Mouse (Mus musculus) heart, adult 9 months (tissue): ENCODE results near the gene Jak3.
"Not testable (repeated sequence)": the region's sequence is repeated elsewhere in the genome, so short reads cannot be mapped to it uniquely, and the experiment has no call there.

ENCODE experiments used
- DNase-seq, 2 experiments: peaks; one replicate each; pipeline ENCODE4 v3.0.0; 2022; ENCODE audit warnings: low spot score in 2 of 2

Jak3 gene

GRCm38 (mm10) chr8:71719928-71720457 is 43.9 kb downstream of the Jak3 start:
- DNase-seq = no peak

GRCm38 (mm10) chr8:71723047-71723551 is 47.0 kb downstream of the Jak3 start:
- DNase-seq = no peak

GRCm38 (mm10) chr8:71724389-71724788 is 48.3 kb downstream of the Jak3 start:
- no peak for DNase-seq

- peak; percentile 44 to 47 for DNase-seq
Measured at GRCm38 (mm10) chr8:71725122-71725924, 49.2 kb downstream of the Jak3 start, which contains the start of gene Fcho1. Fcho1 (minus strand) TSS chr8:71725716.

DNA sequence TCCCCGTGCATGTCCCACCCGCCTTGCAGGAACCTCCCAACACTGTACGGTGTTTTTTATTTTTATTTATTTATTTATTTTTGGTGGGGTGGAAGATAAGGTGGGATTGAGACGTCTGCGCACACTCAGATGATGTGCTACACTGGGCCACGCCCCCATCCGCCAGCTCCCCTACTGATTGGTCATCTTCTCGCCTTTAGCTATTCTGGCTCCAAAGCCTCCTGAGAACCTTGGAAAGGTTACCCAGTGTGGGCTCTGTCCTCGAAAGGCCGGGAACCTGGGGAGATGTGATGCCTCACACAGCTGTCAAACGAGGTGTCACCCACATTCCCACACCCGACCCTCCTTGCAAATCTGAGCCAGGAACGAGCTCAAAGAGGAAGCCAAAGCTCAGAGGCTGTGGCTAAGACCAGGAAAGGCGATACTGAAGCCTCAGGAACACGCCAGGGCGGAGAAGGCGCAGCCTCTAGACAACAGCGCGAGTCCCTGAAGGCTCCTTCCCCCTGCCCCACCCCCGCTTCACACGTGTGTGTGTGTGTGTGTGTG is 52.2 kb downstream of the Jak3 start:
- DNase-seq = no peak

GRCm38 (mm10) chr8:71728826-71729620 is 52.9 kb downstream of the Jak3 start:
- no peak for DNase-seq

DNA sequence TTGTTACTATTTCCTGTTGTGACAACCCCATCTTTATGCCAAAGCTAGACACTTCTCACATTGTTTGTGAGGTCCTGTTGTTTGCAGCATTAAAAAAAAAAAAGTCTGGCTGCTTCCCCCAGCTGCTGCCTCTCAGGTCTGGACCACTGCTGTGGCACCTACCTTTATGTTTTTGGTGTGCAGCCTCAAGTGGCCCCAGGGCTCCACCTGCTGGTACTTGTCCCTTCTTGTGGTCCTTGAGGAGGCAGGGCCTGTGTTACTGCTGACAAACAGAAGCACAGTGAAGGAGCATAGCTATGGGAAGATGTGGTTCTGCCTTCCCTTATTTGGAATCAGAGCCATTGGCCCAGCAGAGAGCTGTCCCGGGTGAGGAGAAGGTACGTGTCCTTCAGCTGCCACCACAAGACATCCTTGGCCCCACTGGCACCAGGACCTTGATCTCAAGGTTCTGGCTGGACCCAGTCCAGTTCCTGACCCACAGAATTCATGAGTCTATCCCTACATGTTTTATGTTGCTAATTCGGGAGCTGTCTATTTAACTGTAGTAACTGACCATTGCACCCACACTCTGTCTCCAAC is 55.6 kb downstream of the Jak3 start:
- DNase-seq = peak in 1 of 2 experiments; percentile 20

DNA sequence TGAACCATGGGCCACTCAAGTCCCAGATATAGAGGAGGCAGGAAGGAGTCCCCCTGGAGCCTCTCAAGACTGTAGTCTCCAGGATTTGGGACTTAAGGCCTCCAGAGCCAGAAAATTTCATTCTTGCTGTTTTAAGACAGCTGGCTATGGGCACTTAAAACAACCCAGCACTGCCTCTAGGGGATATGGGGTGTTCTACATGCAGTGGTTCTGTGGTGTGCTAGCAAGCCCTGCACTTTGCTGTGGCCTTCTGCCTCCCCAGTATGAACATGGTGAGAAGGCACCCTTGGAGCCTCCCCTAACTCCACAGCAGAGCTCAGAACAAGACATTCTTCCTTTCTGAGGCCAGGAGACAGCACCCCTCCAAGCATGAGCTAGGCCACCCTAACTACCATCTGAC is 62.2 kb downstream of the Jak3 start:
- DNase-seq = not testable (repeated sequence)
